Mouse (Mus musculus) liver, adult 2 months (tissue): ENCODE measurements at regions not wholly inside any gene's neighbourhood (a gene's known extent, or its start where the extent isn't known, plus 50 kb on each side); places are given as distances from the start of the nearest gene placed in this dataset.

Experiments
- DNase-seq: peaks from one replicate; pipeline ENCODE4 v3.0.0-alpha.2; 2011; ENCODE audit warnings: low read depth, low spot score; ENCODE audit errors: extremely low read depth
- H3K27ac ChIP-seq: fragments of 200-500 bp; replicated peaks from 2 replicates; pipeline ENCODE4 v1.5.1; 2012; ENCODE audit warnings: low read depth, mild to moderate bottlenecking, control low read depth, inconsistent platforms, low read length; ENCODE audit not compliant: insufficient read depth
- H3K27me3 ChIP-seq: fragments of 200-500 bp; 2 replicates; pipeline ENCODE4 v1.6.1; 2012; ENCODE audit warnings: mild to moderate bottlenecking, moderate library complexity, low read length, inconsistent platforms; ENCODE audit not compliant: control insufficient read depth, insufficient read depth
- H3K36me3 ChIP-seq: fragments of 200-500 bp; 2 replicates; pipeline ENCODE4 v1.6.1; 2012; ENCODE audit warnings: low read length, inconsistent platforms; ENCODE audit not compliant: control insufficient read depth, insufficient read depth
- H3K4me1 ChIP-seq: fragments of 200-500 bp; 2 replicates; pipeline ENCODE4 v1.6.1; 2011; ENCODE audit warnings: low read length; ENCODE audit not compliant: control insufficient read depth, insufficient read depth
- H3K4me3 ChIP-seq: fragments of 200-500 bp; 2 replicates; pipeline ENCODE4 v1.5.1; 2011; ENCODE audit warnings: low read depth, mild to moderate bottlenecking, control low read depth, low read length, moderate library complexity; ENCODE audit not compliant: insufficient read depth
- H3K79me2 ChIP-seq: fragments of 200-500 bp; 2 replicates; pipeline ENCODE4 v1.6.1; 2012; ENCODE audit warnings: inconsistent platforms, mild to moderate bottlenecking, low read length, moderate library complexity; ENCODE audit not compliant: control insufficient read depth, insufficient read depth
- H3K9ac ChIP-seq: fragments of 200-500 bp; 2 replicates; pipeline ENCODE4 v1.6.1; 2012; ENCODE audit warnings: low read depth, mild to moderate bottlenecking, control low read depth, inconsistent platforms, low read length
- CTCF ChIP-seq: fragments of 200-500 bp; IDR thresholded peaks from 2 replicates; pipeline ENCODE4 v1.5.1; 2011; ENCODE audit warnings: low read depth, low read length, control low read depth
- POLR2A ChIP-seq: fragments of 200-500 bp; IDR thresholded peaks from 2 replicates; pipeline ENCODE4 v1.6.1; 2011; ENCODE audit warnings: low read length, control low read depth; ENCODE audit not compliant: insufficient read depth; ENCODE audit errors: extremely low read depth
- WGBS: fragments of 180-500 bp; shearing (Covaris S2); methylation state at CpG from one replicate; pipeline ENCODE4 v1.1.7; 2018; 5-methylcytosine and 5-hydroxymethylcytosine counted together

- H3K36me3 ChIP-seq = no peaks in the 10 kb centered on the region
Measured at GRCm38 (mm10) chr7:129794276-129794675, 202.6 kb downstream of the Wdr11 start.

DNA sequence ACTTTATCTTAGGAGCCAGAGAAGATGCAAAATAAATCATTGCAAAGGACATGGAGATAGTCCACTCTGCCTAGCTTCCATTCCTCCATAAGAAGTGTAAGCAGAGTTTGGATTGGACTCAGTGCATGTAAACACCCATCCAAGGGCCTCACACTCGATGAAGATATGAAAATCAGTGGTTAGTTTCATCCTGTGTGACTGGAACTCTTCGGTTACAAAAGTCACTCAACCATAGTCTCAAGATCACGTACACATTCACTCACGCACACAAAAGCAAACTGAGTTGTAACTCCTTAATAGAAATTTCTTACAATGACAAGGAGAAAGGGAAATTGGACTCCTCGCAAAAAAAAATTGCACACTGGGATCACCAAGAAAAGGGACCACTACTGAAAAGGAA lies 206.9 kb downstream of the Wdr11 start:
- Histone ChIP-seq H3K36me3 (no peaks in the 10 kb centered on the region), H3K4me3 (no peak overlapping the region), H3K9ac (no peak overlapping the region), H3K4me1 (no peaks in the 10 kb centered on the region), H3K27me3 (no peaks in the 10 kb centered on the region), H3K79me2 (no peaks in the 10 kb centered on the region), H3K27ac (no peak overlapping the region)
- no peak for DNase-seq
- WGBS = 86% methylated on average over 5 of the region's 5 CpGs
- no peak for TF ChIP-seq POLR2A
- TF ChIP-seq CTCF = no peak

More at GRCm38 (mm10) chr7:129794276-129794675, 202.6 kb downstream of the Wdr11 start:
- no peak overlapping the region for H3K9ac ChIP-seq
- H3K27me3 ChIP-seq = no peaks in the 10 kb centered on the region
- peak overlapping the region; percentile 65 for H3K27ac ChIP-seq
- no peaks in the 10 kb centered on the region for H3K4me1 ChIP-seq
- no peaks in the 10 kb centered on the region for H3K79me2 ChIP-seq
- WGBS = 76% methylated on average over 5 of the region's 5 CpGs
- DNase-seq = no peak
- TF ChIP-seq CTCF (no peak), POLR2A (no peak)
- no peak overlapping the region for H3K4me3 ChIP-seq

GRCm38 (mm10) chr7:129800461-129800867 lies 208.8 kb downstream of the Wdr11 start:
- TF ChIP-seq CTCF (no peak), POLR2A (no peak)
- Histone ChIP-seq H3K4me3 (no peak overlapping the region), H3K9ac (no peak overlapping the region), H3K27ac (no peak overlapping the region), H3K4me1 (no peaks in the 10 kb centered on the region), H3K27me3 (0 out of 2 replicates have a peak, but pooled peaks cover 2% of the 10 kb centered on the region), H3K79me2 (no peaks in the 10 kb centered on the region), H3K36me3 (no peaks in the 10 kb centered on the region)
- 65% methylated on average over 6 of the region's 6 CpGs for WGBS
- DNase-seq = peak; percentile 10

- TF ChIP-seq CTCF = no peak
- no peak for TF ChIP-seq POLR2A
- Histone ChIP-seq H3K9ac (no peak overlapping the region), H3K4me3 (no peak overlapping the region), H3K27me3 (0 out of 2 replicates have a peak, but pooled peaks cover 2% of the 10 kb centered on the region), H3K79me2 (no peaks in the 10 kb centered on the region), H3K4me1 (no peaks in the 10 kb centered on the region), H3K27ac (no peak overlapping the region), H3K36me3 (no peaks in the 10 kb centered on the region)
- DNase-seq = no peak
- WGBS = 79% methylated on average over 2 of the region's 2 CpGs
Measured at GRCm38 (mm10) chr7:129801431-129801847, 209.8 kb downstream of the Wdr11 start.

- Histone ChIP-seq H3K27ac (no peak overlapping the region), H3K9ac (no peak overlapping the region), H3K4me3 (no peak overlapping the region), H3K27me3 (0 out of 2 replicates have a peak, but pooled peaks cover 2% of the 10 kb centered on the region), H3K36me3 (no peaks in the 10 kb centered on the region), H3K79me2 (no peaks in the 10 kb centered on the region), H3K4me1 (no peaks in the 10 kb centered on the region)
- 85% methylated on average over 6 of the region's 6 CpGs for WGBS
- no peak for DNase-seq
- TF ChIP-seq POLR2A (no peak), CTCF (no peak)
Measured at GRCm38 (mm10) chr7:129802168-129802567, 210.5 kb downstream of the Wdr11 start.

DNA sequence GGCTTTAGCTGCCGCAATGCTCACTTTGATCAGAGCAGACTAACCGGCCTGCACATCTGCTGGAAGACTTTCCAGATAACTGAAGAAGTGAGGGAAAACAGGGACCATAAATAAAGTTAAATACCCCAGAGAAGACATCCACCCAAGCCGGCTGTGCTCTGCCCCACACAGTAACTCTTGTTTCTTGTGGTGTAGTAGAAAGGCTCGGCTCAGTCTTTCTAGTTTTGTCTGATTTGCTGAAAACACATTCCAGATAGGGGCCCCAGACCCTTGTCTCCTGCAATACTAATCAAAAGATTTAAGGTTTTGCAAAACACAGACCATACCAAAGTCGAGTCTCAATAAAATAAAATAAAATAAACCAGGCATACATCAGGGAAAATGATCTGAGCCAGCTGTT lies 213.7 kb downstream of the Wdr11 start:
- no peak for DNase-seq
- TF ChIP-seq POLR2A (no peak), CTCF (no peak)
- H3K36me3 ChIP-seq = no peaks in the 10 kb centered on the region
- 0 out of 2 replicates have a peak, but pooled peaks cover 2% of the 10 kb centered on the region for H3K27me3 ChIP-seq
- 77% methylated on average over 5 of the region's 5 CpGs for WGBS
- no peaks in the 10 kb centered on the region for H3K4me1 ChIP-seq
- H3K27ac ChIP-seq = no peak overlapping the region
- no peak overlapping the region for H3K9ac ChIP-seq
- no peaks in the 10 kb centered on the region for H3K79me2 ChIP-seq
- H3K4me3 ChIP-seq = no peak overlapping the region
